Mouse (Mus musculus) kidney, adult 9 months (tissue): ENCODE measurements at regions not wholly inside any gene's neighbourhood (a gene's known extent, or its start where the extent isn't known, plus 50 kb on each side); places are given as distances from the start of the nearest gene placed in this dataset.

Source experiments
- DNase-seq: peaks from one replicate; pipeline ENCODE4 v3.0.0; 2022

- DNase-seq: no peak
Observed at GRCm38 (mm10) chr17:15185217-15185616, 143.9 kb upstream of the Gm3448 start.

DNA sequence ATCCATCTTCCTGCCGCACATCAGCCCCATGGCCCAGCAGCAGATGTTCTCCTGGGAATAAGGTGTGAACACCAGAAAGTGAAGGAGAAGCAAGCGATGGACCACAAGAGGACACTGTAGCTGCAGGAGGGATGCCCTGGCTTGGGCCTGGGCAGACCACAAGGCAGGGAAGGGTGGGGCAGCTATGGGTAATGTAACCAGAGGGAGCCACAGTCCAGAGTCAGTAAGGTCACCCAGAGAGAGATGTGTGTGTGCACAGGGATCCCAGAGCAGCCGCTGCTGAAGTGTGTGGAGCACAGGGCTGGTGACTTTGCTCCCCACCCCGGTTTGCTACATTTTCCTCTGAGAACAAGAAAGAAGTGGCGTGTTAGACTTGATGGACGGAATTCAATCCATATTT, 142.5 kb upstream of the Gm3448 start:
- no peak for DNase-seq

DNA sequence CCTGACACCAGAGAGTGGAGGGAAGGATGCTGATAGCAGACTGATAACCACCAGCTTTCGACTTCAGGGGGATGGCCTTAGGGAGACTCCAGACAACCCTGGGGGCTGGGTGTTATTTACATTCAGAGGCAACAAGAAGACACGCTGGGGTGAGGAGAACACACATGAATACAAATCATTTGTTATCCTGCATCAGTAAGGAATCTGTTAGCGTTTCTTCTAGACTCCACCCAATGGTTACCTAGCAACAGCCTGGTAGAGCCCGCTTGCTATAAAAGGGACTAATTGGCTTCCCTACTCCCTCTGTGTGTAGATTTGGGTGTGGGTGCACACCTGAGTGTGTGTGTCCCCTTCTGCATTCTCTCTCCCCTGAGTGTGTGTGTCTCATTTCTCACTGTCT, 140.8 kb upstream of the Gm3448 start:
- no peak for DNase-seq

GRCm38 (mm10) chr17:15180223-15180860, 139.0 kb upstream of the Gm3448 start:
- no peak for DNase-seq

DNA sequence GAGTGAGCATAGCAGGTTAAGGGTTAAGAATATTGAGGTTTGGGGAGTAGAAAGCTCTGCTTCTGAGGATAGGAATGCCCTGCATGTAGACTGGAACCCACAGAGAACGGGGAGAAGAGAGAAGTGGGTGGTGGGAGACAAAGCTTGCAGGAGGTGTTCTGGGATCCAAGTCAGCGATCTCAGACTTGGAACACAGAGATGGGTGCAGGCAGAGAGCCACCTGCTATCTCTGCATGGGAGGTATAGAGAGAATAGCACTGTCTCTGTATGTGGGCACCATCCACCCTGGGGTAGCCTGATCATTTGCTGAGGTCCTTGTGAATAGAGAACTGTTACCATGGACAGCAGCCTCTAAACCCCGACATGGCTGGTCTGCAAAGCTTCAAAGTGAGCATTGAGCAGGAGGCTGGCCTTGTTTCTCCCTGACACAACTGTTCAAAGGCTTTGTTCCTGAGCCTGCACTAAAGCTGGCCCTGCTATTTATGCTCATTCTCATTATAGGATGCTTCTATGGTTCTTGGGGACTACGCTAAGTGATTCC, 138.1 kb upstream of the Gm3448 start:
- no peak for DNase-seq

DNA sequence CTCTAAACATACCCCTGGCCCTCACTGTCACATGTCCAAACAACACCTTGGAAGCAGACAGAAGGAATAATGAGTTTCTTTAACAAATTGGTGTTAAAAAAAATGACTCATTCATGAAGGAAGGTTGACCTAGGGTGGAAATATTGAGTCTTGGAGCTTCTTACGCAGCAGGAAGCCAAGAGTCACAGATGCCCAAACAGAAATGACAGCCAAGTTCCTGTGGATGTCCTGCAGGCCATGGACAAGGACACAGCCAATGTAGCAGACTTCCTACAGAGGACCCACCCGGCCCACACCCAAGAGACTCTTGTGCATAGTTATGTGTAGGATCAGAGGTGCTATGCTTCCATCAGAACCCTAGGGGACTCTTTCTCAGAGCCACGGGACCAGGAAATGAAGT, 136.1 kb upstream of the Gm3448 start:
- no peak for DNase-seq

DNA sequence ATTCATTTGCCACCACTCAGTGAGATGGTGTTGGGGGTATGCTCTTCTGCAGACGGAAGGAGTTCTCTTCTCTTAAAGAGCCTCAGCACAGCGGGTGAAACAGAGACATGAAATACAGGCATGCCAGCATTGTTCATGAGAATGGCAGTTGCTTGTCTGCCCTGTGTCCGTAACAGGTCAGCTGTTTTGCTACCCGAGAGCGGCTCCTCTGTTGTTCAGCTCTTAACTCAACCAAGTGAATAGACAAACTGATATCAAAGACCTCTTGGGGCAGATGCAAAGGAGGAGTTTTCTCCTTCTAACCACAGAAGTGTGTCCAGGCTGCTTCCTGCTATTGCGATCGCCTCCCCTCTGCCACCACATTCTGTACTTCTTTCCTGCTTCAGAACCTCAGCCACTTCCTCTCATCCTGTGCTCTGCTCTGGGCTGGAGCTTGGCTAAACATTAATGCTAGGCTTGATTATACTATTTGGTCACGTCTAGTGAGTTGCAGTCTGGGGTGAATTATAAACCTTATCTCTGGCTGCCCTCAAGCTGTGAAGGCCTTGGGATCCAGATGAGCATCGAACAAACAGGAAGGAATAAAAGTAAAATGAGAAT, 133.1 kb upstream of the Gm3448 start:
- peak; percentile 67 for DNase-seq

DNA sequence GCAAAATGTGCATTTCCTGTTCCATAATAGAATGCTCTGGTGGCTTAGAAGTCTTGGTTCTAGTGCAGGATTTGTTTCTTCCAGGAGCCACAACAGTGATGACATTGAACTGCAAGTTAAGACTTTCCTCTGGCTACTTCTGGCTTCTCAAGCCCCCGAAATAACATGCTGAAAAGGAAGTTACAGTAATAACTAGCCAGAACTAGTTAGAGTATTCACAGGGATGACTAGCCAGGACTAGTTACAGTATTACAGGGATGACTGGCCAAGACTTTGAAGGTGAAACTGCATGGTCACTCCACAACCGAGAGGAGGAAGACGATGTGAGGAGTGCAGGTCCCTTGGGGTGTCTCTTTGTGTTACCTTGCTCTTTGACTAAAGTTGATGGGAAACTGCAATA, 126.6 kb upstream of the Gm3448 start:
- DNase-seq: no peak

- DNase-seq: no peak
Observed at GRCm38 (mm10) chr17:15157693-15158333, 116.5 kb upstream of the Gm3448 start.

DNA sequence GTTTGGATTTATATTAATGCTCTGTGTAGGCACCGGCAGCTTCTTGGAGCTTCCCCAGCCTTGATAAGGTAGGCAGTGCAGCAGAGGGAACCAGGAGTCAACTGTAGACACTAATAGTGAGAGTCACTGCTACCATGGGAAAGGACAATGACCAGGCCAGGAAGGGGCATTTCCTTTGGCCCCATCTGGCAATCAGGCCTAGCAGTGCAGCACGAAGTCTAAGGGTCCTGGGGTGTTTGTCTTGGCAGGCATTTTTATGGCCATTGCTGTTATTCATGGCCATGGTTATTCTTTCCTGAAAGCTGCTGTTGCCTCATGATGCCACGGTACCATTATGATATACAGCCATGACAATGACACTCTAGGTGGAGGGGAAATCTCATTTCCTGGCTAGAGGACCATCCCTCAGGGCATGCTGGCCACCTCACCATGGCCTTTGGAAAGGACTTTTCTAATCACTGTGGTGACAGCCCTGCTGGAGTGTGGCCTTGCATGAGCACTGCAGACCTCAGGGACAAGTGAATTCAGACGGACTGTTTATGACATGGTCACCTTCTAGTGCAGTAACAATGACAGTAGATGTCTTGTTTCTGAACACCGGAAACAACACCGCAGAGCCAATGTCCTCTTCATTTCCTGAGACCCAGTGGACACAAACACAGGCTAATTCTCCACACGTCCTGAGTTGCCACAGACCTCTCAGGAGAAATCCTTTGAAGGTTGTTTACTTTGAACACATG, 111.8 kb upstream of the Gm3448 start:
- peak; percentile 25 for DNase-seq

- peak; percentile 15 for DNase-seq
Observed at GRCm38 (mm10) chr17:15152477-15152876, 111.1 kb upstream of the Gm3448 start.

DNA sequence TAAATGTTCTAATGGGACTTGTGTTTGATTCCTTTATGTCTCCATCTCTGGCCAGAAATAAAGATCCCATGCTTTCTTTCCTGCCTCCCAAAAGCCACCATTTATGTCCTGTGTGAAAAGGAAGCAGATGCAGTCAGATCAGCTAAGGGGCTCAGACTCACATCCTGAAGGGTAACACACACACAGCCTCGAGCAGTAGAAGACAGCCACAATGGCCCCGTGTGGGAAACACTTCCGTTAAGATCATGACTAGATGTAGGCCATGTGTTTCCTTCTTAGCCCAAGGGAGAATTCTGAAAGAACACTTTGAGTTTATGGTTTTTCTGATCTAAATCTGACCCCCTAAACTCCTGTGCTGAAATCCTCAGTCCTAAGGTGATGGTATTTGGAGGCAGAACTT, 110.4 kb upstream of the Gm3448 start:
- no peak for DNase-seq

DNA sequence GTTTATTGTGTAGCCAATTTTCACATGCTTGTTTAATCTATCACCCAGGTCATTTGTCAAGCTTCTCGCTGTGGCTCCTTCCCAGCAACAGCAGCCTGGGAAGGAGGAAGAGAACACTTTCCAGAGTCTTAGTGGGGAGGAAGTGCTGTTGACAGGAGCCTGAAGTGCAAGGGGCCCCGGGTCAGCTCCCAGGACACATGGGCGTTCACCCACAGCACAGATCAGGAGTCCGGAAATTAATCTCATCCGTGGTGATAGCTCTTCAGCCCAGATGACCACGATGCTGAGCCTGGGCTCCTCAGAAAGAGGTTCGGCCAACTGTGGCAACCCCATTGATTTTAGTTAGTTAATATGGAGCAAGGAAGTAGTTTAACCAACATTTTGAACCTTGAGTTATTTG, 105.3 kb upstream of the Gm3448 start:
- DNase-seq: no peak

DNA sequence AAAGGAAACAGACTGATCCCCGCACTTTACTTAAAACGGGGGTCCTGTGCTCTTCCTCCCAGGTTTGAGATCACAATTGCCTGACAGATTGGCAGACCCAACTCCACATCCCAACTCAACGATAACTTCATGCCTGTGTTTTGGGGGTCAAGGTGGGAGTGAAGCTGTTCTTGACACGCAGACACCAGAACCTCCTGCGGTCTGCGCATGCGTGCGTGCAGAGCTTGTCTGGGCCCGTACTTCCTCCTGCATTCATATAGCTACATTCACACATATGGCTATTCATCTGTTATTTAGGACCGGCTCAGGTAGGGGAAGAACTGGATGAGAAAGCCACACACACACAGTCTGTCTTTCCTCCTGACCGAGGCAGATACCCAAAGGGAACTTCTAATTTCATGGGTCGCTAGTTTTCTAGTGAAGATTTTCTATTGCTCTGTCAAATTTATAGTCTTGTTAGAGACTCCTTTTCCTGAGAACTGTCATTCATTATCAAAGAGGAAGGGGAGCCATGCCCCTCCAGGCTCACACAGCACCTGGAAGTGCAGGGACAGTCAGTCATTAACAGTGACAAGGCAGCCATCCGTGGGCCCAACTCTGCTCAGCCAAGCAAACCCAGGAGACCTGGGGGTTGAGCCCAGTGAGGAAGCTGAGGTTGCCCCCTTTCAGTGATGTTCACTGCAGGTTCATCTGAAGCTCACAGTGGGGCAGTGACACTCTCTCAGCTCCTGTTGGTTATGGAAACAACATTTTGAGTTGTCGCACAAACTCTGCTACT, 104.0 kb upstream of the Gm3448 start:
- DNase-seq: no peak

DNA sequence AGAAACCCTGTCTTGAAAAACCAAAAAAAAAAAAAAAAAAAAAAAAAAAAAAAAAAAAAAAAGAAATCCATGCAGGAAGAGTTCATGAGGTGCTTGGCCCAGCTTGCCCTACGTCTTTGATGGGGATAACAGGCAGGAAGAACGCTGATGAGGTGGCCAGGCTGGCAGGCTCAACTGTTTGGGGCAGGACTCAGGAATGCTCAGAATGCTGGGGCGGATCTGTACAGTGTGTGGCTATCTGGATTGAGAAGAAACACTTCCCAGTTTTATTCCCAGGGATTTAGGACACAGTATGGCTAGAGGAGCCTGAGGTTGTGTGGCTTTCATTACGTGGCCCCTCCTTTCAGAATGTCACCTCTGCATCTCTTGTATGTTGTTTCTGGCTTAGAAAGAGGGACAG, 99.1 kb upstream of the Gm3448 start:
- no peak for DNase-seq
